Mouse (Mus musculus) cerebellum, adult 11-12 months (tissue): ENCODE measurements around the gene Ptprj.

ENCODE experiments used
- DNase-seq: peaks from one replicate; pipeline ENCODE4 v3.0.0; 2022

Gene Ptprj

GRCm38 (mm10) chr2:90509268-90509667, 71.2 kb downstream of the Ptprj start:
- no peak for DNase-seq

- no peak for DNase-seq
Measured at GRCm38 (mm10) chr2:90506143-90506542, 74.3 kb downstream of the Ptprj start.

- DNase-seq: peak; percentile 93
Measured at GRCm38 (mm10) chr2:90504731-90505171, 75.7 kb downstream of the Ptprj start.

- no peak for DNase-seq
Measured at GRCm38 (mm10) chr2:90503182-90503833, 77.1 kb downstream of the Ptprj start.

- DNase-seq: no peak
Measured at GRCm38 (mm10) chr2:90502738-90503137, 77.7 kb downstream of the Ptprj start.

GRCm38 (mm10) chr2:90501708-90502107, 78.7 kb downstream of the Ptprj start:
- DNase-seq: no peak

- DNase-seq: no peak
Measured at GRCm38 (mm10) chr2:90500892-90501291, 79.6 kb downstream of the Ptprj start.

- DNase-seq: peak; percentile 93
Measured at GRCm38 (mm10) chr2:90499002-90499401, 81.4 kb downstream of the Ptprj start.

- DNase-seq: no peak
Measured at GRCm38 (mm10) chr2:90497551-90497950, 82.9 kb downstream of the Ptprj start.

GRCm38 (mm10) chr2:90496680-90497074, 83.8 kb downstream of the Ptprj start:
- no peak for DNase-seq

- DNase-seq: no peak
Measured at GRCm38 (mm10) chr2:90496012-90496679, 84.3 kb downstream of the Ptprj start.

GRCm38 (mm10) chr2:90490279-90491046, 90.0 kb downstream of the Ptprj start:
- peak; percentile 58 for DNase-seq

- peak; percentile 79 for DNase-seq
Measured at GRCm38 (mm10) chr2:90489839-90490238, 90.6 kb downstream of the Ptprj start.

GRCm38 (mm10) chr2:90488690-90489590, 91.5 kb downstream of the Ptprj start:
- DNase-seq: no peak

GRCm38 (mm10) chr2:90487471-90488238, 92.8 kb downstream of the Ptprj start:
- no peak for DNase-seq

GRCm38 (mm10) chr2:90486226-90486755, 94.2 kb downstream of the Ptprj start:
- no peak for DNase-seq

- DNase-seq: no peak
Measured at GRCm38 (mm10) chr2:90481505-90481904, 98.9 kb downstream of the Ptprj start.

GRCm38 (mm10) chr2:90480747-90481308, 99.6 kb downstream of the Ptprj start:
- DNase-seq: no peak

GRCm38 (mm10) chr2:90478531-90478930, 101.9 kb downstream of the Ptprj start:
- no peak for DNase-seq

- DNase-seq: peak; percentile 52
Measured at GRCm38 (mm10) chr2:90477617-90478016, 102.8 kb downstream of the Ptprj start.

- no peak for DNase-seq
Measured at GRCm38 (mm10) chr2:90476792-90477191, 103.7 kb downstream of the Ptprj start.
